Mouse (Mus musculus): ENCODE measurements around the gene Idi1.
A peak's percentile ranks its signal among the peaks of the same experiment; 100 is the strongest.
"Not testable (repeated sequence)": the region's sequence is repeated elsewhere in the genome, so short reads cannot be mapped to it uniquely, and the experiment has no call there.

Gene Idi1

DNA sequence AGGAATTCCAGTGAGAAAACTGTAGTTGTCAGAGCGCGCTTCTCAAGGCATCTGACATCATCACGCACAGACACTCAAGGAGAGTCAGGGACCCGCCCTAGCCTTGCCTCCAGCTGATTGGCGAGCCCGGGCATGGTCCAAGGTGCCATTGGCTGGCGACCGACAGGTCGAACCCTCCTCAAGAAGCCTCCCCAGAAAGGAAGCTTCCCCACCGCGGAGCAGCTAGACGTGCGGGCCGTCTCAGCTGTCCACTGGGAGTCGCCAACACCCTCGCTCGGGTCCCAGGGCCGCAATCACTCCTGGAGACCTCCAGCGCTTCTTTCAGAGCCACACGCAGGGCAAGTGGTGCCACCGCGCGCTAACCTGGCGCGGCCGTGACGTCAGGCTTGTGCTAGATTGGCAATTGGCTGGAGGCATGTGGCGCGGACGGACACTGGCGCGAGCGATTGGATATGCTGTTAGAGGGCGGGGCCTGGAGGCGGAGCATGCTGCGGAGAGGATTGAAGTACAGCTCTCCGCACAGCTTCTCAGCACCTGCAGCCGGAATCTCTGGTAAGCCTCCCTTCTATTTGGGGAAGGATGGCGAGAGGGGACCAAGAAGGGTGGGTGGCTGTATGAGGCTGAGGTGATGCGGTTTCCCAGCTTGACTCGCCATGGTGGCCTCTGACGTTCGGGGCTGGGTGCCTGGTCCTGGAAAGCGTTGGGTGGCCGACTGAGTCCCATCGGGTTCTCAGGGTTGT lies at the start of gene Idi1:
Gene Idi1, plus strand, starts transcription at position 57 of the 740 bp plus-strand sequence.
- peak; percentile 99 for DNase-seq (ENCODE audit: low read depth)

DNA sequence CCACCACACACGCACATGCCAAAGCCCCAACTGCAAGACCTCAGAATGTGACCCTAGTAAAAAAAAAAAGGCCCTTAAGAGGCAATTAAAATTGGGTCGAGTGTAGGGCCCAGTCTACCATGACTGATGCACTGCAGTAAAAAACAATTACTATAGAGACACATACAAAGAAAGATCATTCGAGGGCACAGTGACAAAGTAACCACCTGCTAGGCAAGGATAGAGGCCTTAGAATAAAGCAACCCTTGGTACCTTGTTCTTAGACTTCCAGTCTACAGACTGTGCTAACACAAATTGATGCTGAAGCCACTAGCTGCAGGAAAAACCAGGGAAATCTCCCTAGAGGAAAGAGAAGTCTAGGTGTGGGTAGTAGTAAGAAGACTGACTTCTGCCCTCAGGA lies 46.9 kb upstream of the Idi1 start:
- no peak for DNase-seq (ENCODE audit: low read depth)

DNA sequence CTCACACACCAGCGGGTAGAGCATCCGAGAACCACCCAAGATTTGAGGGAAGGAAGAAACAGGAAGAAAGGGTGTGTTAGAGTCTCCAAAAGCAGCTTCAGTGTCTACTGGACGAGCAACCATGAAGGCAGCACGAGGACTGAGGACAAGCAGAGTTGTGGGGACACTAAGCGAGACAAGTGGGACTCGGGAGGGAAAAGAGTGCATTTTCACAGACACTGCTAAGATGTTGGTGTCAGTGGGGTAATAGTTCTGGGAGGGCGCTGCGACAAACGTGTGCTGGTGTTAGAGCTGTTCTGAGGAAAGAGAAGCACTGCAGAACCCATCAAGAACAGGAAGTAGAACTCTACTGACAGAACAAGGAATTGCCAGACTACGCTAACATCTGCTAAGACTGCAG lies 46.2 kb upstream of the Idi1 start:
- DNase-seq (ENCODE audit: low read depth), result no peak

DNA sequence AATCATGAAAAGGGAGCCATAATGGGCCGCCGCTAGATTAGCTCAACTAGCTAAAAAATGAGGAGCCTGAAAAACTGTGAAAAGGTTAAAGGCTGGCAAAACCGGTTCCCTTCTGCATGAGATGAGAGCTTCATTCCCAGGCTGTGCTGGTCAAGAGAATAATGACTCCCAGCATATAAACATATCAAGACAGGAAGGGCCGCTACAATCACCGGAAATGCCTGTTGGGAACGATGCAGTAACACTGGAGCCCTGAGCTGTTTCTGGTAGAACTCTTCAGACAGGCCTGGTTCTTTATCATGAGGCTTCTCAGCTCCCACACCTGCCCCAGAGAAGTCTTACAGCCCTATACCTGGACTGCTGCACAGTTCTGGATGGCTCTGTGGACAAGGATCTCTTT lies 45.4 kb upstream of the Idi1 start:
- no peak for DNase-seq (ENCODE audit: low read depth)

DNA sequence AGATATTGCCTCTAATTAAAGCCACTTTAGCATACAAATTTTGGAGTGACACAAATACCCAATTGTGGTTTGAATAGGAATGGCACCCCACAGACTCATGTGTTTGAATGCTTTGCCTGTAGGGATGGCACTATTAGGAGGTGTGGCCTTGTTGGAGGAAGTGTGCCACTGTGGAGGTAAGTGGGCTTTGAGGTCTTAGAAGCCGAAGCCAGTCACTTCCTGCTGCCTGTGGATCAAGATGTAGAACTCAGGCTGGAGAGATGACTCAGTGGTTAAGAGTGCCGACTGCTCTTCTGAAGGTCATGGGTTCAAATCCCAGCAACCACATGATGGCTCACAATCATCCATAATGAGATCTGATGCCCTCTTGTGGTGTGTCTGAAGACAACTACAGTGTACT lies 44.4 kb upstream of the Idi1 start:
- DNase-seq (ENCODE audit: low read depth), result no peak

DNA sequence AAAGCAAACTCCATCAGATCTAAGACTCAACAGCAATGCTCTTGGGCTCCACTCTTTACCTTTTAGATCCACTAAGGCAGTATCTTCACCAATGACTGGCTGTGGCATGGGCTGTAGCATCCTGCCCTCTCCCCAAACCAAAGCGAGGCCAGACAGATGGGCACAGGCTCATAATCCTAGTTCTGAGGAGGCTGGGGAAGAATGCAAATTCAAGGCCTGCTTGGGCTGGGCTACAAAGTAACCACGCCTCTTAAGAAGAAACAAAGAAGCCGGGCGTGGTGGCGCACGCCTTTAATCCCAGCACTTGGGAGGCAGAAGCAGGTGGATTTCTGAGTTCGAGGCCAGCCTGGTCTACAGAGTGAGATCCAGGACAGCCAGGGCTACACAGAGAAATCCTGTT lies 43.5 kb upstream of the Idi1 start:
- DNase-seq (ENCODE audit: low read depth), result not testable (repeated sequence)

DNA sequence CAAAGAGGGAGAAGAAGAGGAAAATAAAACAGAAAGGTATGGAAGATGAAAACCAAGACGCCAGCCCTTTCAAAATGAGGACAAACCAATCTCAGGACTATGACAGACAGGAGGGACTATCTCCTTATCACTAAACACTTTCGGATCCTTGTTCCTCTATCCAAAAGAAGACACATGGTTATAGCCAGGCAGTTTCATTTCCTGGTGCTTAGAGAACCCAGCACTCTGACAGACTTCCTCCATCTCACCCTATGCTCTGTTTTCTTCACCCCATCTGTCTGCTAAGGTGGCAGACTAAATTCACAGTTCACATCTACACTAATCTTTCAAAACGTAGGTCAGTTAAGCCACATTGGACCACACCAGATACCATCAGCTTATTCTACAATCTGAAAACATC lies 43.0 kb upstream of the Idi1 start:
- DNase-seq (ENCODE audit: low read depth), result no peak

DNA sequence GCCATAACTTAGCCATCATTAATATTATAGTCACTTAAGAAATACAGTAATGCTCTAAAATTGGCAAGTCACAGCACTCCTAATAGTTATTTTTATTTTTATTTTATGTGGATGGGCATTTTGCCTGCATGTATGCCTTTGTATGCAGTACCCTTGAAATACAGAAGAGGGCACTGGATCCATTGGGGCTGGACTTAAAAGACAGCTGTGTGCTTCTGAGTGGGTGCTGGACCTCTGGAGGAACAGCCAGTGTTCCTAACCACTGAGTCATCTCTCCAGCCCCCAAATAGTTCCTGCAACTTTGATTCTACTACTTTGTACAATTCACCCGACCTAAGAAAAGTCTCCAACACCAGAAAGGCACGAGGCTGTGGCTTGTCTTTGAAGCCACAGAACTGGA lies 37.6 kb upstream of the Idi1 start:
- peak; percentile 61 for DNase-seq (ENCODE audit: low read depth)

DNA sequence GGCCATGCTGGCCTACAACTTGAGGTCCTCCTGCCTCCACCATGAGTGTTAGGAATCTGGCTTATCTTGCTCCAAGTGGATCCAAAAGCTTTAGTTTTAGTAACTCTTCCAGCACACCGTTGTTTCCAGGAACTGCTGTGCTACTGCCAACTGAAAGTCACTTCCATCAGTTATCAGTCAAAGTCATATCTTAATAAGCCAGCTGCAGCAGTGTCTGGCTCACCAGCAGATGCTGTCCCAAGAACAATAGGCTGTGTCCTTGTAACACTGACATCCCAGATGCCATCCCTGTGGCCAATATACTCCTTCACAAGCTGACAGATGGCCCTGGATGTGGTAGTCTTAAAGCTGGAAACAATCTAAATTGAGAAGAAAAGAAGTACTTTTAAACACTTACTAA lies 36.0 kb upstream of the Idi1 start:
- DNase-seq (ENCODE audit: low read depth), result no peak

DNA sequence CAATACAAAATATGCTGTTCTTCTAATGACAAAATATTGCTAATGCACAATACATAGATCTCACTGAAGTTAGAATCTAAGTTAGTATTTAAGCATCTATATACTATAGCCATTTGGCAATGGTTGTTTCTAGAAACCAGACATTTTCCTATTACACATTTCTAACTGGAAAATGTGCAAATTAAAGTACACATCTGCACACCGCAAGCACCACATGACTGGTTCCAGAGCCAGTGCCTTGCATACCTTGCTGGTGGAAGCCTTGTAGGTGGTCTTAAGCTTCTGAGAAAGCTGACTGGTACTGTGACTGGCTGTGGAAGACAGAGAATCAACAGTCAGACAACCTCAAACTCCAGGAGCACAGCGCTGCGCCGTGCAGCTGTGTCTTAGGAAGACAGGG lies 31.9 kb upstream of the Idi1 start:
- no peak for DNase-seq (ENCODE audit: low read depth)

DNA sequence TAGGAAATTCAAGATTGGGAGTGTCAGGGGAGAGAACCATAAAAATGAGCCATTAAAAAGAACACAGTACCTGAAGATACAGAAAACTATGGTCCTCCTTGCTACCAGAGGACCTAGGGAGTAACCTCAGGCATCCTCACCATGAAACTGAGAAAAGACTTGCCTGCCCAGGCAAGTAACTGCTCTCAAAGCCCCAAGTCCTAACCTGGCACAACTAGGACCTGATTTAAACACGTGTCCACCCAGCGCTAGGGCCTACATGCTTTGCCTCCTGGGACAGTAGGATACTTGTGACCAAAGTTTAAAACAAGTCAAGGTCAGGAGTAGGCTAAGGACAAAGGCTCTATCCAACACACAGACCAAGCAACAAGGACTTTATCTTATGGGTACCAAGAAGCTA lies 30.5 kb upstream of the Idi1 start:
- DNase-seq (ENCODE audit: low read depth), result no peak

DNA sequence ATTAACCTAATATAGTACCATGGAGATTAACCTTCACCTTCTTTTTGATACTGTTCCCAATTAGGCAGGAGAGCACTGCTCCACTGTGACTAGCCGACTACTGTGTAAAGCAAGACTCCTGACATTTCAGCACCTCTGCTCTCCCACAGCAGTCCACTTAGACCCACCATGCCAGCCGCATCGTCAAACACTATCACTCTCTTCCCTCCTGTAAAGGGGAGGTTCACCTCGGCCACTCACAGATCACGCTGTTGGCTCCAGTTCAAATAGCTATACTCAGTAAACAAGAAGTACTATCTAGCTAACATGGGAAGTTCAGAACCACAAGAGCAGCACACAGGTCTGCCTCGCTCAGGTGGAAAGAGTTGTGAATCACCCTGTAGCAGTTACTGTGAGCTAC lies 26.8 kb upstream of the Idi1 start:
- no peak for DNase-seq (ENCODE audit: low read depth)

DNA sequence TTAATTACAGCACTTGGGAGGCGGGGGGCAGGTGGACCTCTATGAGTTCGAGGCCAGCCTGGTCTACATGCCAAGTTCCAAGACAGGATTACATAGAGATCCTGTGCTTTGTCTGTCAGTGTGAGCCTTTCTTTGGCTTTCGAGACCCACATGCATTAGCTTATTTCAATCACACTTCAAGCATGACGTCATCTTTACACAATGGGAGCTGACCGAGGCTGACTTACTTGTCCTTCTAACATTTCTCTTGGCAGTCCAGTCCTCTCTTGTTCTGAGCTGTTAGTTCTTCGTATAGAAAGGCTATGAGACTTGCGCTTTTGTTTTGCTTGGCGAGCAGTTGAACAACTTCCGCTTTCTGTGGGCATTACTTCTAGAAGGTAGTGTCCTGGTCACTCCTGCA lies 24.4 kb upstream of the Idi1 start:
- no peak for DNase-seq (ENCODE audit: low read depth)

DNA sequence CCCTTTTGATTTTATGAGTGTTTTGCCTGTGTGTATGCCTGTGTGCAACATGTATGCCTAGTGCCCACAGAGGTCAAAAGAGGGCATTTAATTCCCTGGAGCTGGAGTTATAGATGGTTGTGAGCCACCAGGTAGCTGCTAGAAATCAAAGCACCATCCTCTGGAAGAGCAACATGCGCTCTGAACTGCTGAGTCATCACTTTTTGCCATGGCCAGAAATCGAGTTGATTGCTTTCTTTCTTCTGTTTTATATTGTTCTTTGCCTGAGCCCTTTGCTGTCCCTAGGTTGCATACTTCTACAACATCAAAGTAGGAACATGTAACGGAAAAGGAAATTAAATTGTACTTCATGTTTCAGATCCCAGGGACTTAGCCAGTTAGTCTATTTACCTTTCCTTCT lies 20.3 kb upstream of the Idi1 start:
- no peak for DNase-seq (ENCODE audit: low read depth)

DNA sequence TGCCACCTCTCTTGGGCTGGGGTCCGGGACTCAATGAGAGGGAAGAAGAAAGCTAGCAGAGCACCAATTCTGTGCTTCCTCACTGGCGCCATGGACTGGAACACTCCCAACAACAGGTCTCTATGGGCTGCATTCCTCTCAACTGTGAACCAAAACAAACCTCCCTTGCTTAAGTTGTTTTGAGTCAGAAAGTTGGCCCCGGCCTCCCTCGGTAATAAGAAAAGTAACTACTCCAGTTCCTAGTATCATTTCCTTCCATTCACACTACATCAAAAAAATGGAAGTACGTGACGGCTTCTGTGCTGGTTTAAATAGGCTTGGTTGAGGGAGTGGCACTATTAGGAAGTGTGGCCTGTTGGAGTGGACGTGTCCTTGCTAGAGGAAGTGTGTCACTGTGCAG lies 18.7 kb upstream of the Idi1 start:
- DNase-seq (ENCODE audit: low read depth), result no peak

DNA sequence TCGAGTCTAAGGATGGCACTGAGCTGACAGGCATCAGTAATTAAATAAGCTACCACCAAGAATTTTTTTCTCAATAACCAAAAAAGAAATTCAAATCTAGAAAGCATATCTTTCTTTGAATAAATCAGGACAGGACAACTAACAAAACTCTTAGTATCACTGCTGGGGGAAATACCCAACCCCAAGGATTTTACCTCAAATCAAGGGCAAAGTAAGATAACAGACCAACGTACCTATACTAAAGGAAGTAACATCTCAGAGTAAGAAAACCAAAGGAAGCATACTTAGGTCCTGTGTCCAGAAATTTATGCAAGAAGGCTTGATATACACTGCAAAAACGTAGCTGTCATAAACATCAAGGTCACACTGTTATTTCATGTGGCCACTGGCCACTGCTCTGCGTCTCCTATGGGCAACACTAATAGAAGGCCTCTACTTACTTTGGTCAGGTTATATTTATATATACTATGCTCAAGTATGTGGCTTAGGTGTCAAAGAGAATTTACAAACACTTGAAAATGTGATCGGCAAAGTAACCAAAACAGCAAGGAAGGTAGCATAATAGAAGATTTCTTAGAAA lies 15.6 kb upstream of the Idi1 start:
- DNase-seq (ENCODE audit: low read depth), result peak; percentile 65

DNA sequence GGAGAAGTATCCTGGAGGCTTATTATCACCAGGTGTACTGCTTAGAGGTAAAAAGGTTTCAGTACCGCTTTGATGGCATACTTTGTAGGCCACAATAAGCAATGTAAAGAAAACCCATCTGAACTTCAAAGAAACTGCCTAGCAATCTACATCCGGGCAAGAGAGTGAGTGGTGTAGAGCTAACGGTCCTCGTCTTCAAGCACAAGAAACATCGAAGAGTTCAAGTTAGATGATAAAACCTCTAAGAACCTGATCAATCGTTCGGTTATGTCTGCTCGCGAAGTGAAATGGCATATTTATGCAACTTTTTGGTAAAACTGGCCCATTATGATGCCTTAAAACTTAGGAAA lies 15.2 kb upstream of the Idi1 start:
- no peak for DNase-seq (ENCODE audit: low read depth)

DNA sequence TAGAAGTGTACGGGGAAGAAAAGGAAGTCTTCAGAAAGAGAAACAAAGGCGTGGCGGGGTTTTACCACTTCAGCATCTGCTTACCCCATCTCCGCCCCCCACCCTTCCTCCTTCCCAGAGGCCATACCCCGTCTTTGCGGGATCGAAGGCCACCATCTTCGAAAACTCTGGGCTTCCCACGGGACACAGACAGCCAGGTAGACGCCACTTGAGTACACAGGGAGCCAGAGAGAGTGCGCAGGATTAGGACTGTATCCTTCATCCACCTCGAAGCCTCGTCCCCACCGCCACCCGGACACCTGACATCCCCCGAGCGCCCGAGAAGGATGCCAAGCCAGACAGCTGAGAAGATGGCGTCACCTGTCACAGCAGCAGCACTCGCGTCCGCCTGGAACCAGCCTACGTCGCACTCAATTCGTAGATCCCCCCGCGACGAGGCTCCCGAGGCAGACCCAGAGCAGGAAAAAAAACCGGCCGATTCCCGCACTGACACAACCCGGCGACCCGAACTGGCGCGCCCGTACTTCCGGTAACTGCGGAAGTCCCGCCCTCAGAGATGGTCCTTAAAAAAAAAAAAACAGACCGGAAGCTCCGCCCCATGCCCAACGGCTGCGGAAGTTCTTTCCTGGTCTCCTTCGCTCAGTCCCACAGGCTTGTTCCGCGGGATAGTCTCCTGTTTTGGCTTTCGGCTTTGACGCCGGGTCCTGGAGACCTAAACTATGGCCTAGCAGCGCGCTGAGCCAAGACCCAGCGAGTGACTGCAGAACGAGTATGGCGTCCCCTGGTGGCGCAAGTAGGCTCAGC lies 14.6 kb upstream of the Idi1 start:
- DNase-seq (ENCODE audit: low read depth), result peak; percentile 95

DNA sequence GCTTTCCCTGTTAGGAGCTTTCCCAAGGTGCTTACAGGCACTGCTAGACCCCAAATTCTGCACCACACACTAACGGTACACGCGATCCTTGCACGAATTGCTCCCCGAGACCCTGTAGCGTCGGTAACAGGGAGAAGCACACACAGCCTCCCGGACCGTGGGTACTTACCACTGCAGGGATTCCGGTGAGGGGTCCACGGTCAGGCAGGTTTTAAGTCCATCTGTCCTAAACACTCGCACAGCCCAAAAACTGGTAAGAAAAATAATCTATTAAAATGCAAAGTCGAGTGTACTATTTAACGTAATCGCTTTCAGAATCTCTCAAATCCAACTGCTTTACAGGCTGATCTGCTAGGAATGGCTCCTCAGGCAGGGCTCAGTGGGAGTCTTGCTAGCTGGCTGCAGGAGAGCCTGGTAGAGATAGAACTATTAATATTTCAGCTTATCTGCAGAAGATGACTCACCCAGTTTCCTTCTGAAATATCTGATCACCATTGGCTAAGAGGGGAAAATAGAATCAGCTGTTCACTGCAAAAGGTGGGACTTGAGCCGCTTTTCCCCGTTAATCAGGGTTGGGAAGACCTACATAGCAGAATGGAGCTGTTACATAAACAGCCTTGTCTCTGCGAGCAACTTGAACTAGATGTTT lies 13.9 kb upstream of the Idi1 start, which contains the start of gene Wdr37:
Gene Wdr37, minus strand, starts transcription at position 596 of the 649 bp plus-strand sequence.
- DNase-seq (ENCODE audit: low read depth), result no peak

DNA sequence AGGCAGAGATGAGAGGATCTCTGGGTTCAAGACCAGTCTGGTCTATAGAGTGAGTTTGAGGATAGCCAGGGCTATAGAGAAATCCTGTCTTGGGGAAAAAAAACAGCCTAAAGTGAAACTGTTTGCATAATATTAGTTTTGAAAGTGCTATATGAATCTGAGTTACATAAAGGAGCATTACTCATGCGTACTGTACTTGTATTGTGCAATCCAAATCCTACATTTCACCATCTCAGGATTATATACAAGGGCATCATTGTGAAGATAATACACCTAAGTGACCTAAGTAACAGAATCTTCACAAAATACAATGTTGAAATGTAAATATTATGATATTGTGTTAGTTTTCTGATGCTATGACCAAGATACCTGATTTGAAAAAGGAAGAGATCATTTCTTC lies 11.5 kb upstream of the Idi1 start:
- DNase-seq (ENCODE audit: low read depth), result no peak

DNA sequence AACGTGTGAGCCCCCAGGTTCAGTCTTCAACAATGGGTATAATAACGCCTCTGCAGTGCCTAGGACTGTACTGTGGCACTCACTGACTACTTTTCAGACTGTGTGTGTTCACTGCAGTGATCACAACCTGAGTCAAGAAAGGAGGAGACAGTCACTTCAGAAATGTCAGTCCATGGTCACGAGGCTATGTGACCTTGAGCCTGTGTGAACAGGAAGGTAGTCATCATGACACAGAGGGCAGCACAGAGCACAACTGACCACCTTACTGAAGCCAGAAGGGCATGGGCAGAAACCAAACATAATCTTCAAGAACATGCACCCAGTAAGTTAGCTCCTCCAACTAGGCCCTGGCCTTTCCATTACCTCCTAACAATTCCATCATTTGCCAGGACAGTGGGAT lies 3.7 kb upstream of the Idi1 start:
- no peak for DNase-seq (ENCODE audit: low read depth)

DNA sequence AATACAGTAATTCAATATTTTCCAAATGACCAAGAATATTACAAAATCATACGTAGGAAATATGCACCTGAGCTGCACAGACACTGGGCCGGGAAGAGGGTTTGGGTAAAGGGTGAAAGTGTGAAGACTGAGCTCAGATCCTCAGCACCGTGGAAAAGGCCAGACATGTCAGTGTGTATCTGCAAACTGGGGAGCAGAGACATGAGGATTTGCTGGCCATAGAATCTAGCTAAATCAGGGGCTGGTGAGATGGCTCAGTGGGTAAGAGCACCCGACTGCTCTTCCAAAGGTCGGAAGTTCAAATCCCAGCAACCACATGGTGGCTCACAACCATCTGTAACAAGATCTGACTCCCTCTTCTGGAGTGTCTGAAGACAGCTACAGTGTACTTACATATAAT lies 1.4 kb upstream of the Idi1 start:
- DNase-seq (ENCODE audit: low read depth), result not testable (repeated sequence)

DNA sequence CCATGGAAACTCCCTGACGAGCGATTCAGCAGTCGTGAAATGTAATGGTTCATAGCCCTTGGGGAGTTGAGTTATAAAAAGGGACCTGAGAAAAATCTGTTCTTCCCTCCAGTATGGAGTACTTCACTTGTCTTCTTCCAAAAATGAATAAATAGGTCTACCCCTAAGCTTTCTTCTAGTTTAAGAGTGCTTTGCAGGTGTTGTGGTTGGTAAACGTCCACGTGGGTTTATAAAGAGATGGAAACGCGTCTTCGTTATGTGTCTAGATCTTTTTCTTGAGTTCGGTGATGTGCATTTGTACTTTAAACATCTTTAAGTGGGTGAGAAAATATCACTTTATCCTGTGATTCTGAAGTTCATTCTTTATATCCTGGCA lies 872 bp downstream of the Idi1 start:
- DNase-seq (ENCODE audit: low read depth), result no peak

Measured in induced T-regulatory cell, adult 2 months (primary cell).